8 mouse cellular contexts compared by ENCODE assay signal in the genomic region with DNA sequence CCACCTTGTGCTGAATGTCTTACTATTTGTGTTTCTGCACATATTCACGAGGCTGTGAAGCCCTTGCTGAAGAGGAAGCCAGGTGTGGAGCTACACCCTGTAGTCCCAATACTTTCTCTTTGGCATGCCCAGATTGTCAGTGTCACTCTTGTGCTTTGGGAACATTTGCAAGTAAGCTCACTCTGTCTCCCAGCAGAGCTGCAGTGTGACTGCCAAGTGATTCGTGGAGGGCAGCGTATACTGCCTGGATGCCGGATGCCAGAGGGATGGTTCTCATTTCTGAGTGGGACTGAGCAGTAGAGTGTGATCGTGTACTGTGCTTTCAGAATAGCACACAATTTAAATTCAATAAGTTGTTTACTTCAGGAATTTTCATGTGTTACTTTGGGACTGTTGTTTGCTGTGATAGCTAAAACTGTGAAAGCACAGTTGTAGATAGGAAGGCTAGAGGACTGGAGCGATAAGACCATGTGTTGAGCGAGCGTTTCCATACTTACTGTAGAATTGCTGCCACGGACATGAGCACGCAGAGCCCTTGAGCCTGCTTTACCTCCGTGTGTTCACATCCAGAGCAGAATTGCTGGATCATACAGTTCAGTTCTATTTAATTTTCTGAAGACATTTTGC.
A peak's percentile ranks its signal among the peaks of the same experiment; 100 is the strongest.
DNase-seq lines count a peak whose midpoint lies in the region; ATAC-seq and TF ChIP-seq lines count a peak whose summit lies in the region.

No protein-coding gene starts in this region.

- no peak for DNase-seq in left cerebral cortex, adult 2 months (ENCODE audit: extremely low spot score in 1 of 2, low spot score in 2 of 2)
- DNase-seq in left cerebral cortex, adult 11 months (ENCODE audit: low spot score) = no peak
- DNase-seq in heart, postnatal 10 days = peak; percentile 47 to 58
- no peak for DNase-seq in MN1 (ENCODE audit: low spot score)
- no peak for DNase-seq in testis, postnatal 14 days (ENCODE audit: low spot score)

- peaks cover 18% of the 10 kb centered on the region for H3K36me3 ChIP-seq in embryonic facial prominence, embryonic 13.5 days
- H3K36me3 ChIP-seq in liver, embryonic 12.5 days = peaks cover 15% of the 10 kb centered on the region; the same call in 1 of the 2 replicates
- peaks cover 17% of the 10 kb centered on the region; the same call in 1 of the 2 replicates for H3K36me3 ChIP-seq in stomach, embryonic 15.5 days

- H3K27ac ChIP-seq in left cerebral cortex, adult 2 months = peak overlapping the region; percentile 16; the same call in 1 of the 2 replicates
- H3K27ac ChIP-seq in embryonic facial prominence, embryonic 13.5 days = peak overlapping the region; percentile 48
- peak overlapping the region; percentile 99 for H3K27ac ChIP-seq in liver, embryonic 12.5 days
- H3K27ac ChIP-seq in stomach, embryonic 15.5 days = 0 out of 2 replicates have a peak overlapping the region, but pooled peaks have one; percentile 41

- H3K4me1 ChIP-seq in embryonic facial prominence, embryonic 13.5 days = peaks cover 48% of the 10 kb centered on the region
- H3K4me1 ChIP-seq in liver, embryonic 12.5 days = peaks cover 60% of the 10 kb centered on the region
- 0 out of 2 replicates have a peak, but pooled peaks cover 5% of the 10 kb centered on the region for H3K4me1 ChIP-seq in stomach, embryonic 15.5 days

- no peak for ATAC-seq in embryonic facial prominence, embryonic 13.5 days (ENCODE audit: insufficient number of reproducible peaks, insufficient read depth, low FRiP score, low TSS enrichment, low read depth)
- ATAC-seq in liver, embryonic 12.5 days = no peak
- no peak for ATAC-seq in stomach, embryonic 15.5 days (ENCODE audit: insufficient read depth, low FRiP score, low read depth)

- H3K4me2 ChIP-seq in embryonic facial prominence, embryonic 13.5 days = peak overlapping the region; percentile 33
- H3K4me2 ChIP-seq in liver, embryonic 12.5 days = peak overlapping the region; percentile 81
- H3K4me2 ChIP-seq in stomach, embryonic 15.5 days = no peak overlapping the region

- no peak overlapping the region for H3K4me3 ChIP-seq in left cerebral cortex, adult 2 months
- peak overlapping the region; percentile 7; the same call in 1 of the 2 replicates for H3K4me3 ChIP-seq in embryonic facial prominence, embryonic 13.5 days
- H3K4me3 ChIP-seq in liver, embryonic 12.5 days = peak overlapping the region; percentile 71
- H3K4me3 ChIP-seq in stomach, embryonic 15.5 days (replicated peaks) = no peak overlapping the region

- H3K9me3 ChIP-seq in embryonic facial prominence, embryonic 13.5 days = no peaks in the 10 kb centered on the region
- H3K9me3 ChIP-seq in liver, embryonic 12.5 days (replicated peaks) = no peaks in the 10 kb centered on the region
- H3K9me3 ChIP-seq in stomach, embryonic 15.5 days = no peaks in the 10 kb centered on the region

- 49% methylated on average over 11 of the region's 11 CpGs for WGBS in embryonic facial prominence, embryonic 13.5 days
- 37% methylated on average over 11 of the region's 11 CpGs for WGBS in liver, embryonic 12.5 days (ENCODE audit: insufficient replicate concordance)
- WGBS in stomach, embryonic 15.5 days = 52% methylated on average over 11 of the region's 11 CpGs

- H3K27me3 ChIP-seq in embryonic facial prominence, embryonic 13.5 days = no peaks in the 10 kb centered on the region
- no peaks in the 10 kb centered on the region for H3K27me3 ChIP-seq in liver, embryonic 12.5 days (replicated peaks)
- H3K27me3 ChIP-seq in stomach, embryonic 15.5 days (replicated peaks) = no peaks in the 10 kb centered on the region

- H3K9ac ChIP-seq in embryonic facial prominence, embryonic 13.5 days = 0 out of 2 replicates have a peak overlapping the region, but pooled peaks have one; percentile 44
- H3K9ac ChIP-seq in liver, embryonic 12.5 days = peak overlapping the region; percentile 77
- H3K9ac ChIP-seq in stomach, embryonic 15.5 days = no peak overlapping the region

- intact Hi-C loops in left cerebral cortex, adult 2 months (cut with DNase I) = no loop called here
- intact Hi-C loops in heart, postnatal 10 days (cut with DNase I) = no loop called here

- TF ChIP-seq CTCF in left cerebral cortex, adult 2 months (IDR thresholded peaks at IDR 0.05) = no peak

Comparison
In these comparisons a context has a peak if more than half of its experiments do, and no peak if none do; other contexts are left out.
1. DNase-seq: peak in heart, postnatal 10 days (2 of 2); none in left cerebral cortex, adult 2 months (0 of 2), left cerebral cortex, adult 11 months (single experiment), MN1 (single experiment) and testis, postnatal 14 days (single experiment).
2. H3K27ac ChIP-seq: peak in every context shown above with its lines; median percentile 99 in liver, embryonic 12.5 days; 48 in embryonic facial prominence, embryonic 13.5 days; 41 in stomach, embryonic 15.5 days; 16 in left cerebral cortex, adult 2 months.
3. H3K4me3 ChIP-seq: peak in embryonic facial prominence, embryonic 13.5 days (single experiment) and liver, embryonic 12.5 days (single experiment); none in left cerebral cortex, adult 2 months (single experiment) and stomach, embryonic 15.5 days (single experiment).